Mouse (Mus musculus): ENCODE data around the gene Mvb12a. TPM values are rescaled to one million over a fixed set of nuclear protein-coding genes. Genes with fewer than 3 reads are reported as not detected.

Mvb12a gene
- polyA plus RNA-seq (2015; fragmentation: Nextera tagmentation; extraction: Ambion mirVana) = 56.9 and 61.7 TPM in 2 replicates

DNA sequence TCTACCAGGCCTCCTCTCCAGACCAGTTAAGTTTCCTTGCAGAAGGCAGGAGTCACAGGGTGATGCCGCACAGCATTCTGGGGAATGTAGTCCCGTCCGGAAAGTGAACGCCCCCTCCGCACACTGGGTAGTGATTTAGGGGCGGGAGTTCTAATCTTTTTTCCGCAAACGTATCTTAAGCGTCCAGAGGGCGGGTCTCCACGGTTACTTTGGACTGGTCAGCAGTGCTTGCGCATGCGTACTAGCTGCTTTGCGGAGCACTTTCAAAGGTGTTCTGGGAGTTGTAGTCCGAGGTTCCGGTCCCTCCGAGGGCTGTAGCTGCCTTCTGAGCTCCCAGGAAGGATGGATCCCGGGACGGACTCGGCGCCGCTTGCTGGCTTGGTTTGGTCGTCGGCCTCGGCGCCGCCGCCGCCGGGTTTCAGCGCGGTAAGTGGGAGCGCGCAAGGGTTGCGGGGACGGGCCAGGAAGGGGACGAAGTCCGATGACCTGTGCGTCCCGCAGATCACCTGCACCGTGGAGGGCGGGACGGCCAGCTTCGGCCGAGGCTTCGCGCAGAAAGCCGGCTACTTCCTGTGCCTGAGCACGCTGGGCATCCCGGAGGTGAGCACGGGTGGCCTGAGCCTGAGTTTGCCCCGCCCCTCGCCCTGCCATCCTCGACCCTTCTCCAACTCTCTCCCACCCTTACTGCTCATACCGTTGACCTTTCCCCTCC is at the start of gene Mvb12a:
Mvb12a (plus strand) TSS at position 291 of the 712 bp plus-strand sequence.
- WGBS = under 1% methylated on average over 55 of the region's 55 CpGs
- peaks cover 8% of the 10 kb centered on the region; the same call in 1 of the 2 replicates for H3K27me3 ChIP-seq
- peak within 1 kb of the TSS; percentile 87 for H3K9ac ChIP-seq (replicated peaks)
- H3K4me2 ChIP-seq (replicated peaks) = peak within 1 kb of the TSS; percentile 86
- peaks cover 17% of the 10 kb centered on the region for H3K36me3 ChIP-seq
- ATAC-seq (replicated peaks) = peak; percentile 96
- peak within 1 kb of the TSS; percentile 36; the same call in 1 of the 2 replicates for H3K27ac ChIP-seq (replicated peaks)
- H3K9me3 ChIP-seq = no peaks in the 10 kb centered on the region
- peaks cover 11% of the 10 kb centered on the region for H3K4me1 ChIP-seq
- H3K4me3 ChIP-seq = peak within 1 kb of the TSS; percentile 92

DNA sequence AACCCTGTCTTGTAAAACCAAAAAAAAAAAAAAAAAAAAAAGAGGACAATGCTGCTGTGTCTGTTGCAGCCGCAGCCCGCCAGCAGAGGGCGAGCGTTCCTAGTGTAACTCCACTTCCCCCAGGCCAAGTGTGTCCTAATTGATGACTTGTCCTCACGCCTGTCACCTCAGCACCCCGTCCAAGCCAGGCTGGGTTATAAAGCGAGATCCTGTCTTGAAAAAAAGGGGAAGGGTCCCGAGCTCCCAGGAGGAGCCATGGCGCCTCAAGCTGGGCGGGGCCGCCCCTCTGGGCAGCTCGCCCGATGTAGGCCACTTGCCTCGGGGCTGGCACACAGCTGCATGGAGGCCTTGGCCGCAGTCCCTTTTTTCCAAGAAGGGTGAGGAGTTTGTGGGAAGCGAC is 47.7 kb upstream of the Mvb12a start:
- H3K4me3 ChIP-seq = peak overlapping the region; percentile 13; the same call in 1 of the 2 replicates
- H3K36me3 ChIP-seq = peaks cover 20% of the 10 kb centered on the region
- peak overlapping the region; percentile 34 for H3K4me2 ChIP-seq (replicated peaks)
- H3K4me1 ChIP-seq = peaks cover 11% of the 10 kb centered on the region; the same call in 1 of the 2 replicates
- no peak overlapping the region for H3K27ac ChIP-seq (replicated peaks)
- WGBS = 15% methylated on average over 16 of the region's 16 CpGs
- H3K9ac ChIP-seq (replicated peaks) = no peak overlapping the region; the same call in 1 of the 2 replicates
- no peaks in the 10 kb centered on the region for H3K9me3 ChIP-seq
- peak; percentile 64 for ATAC-seq (replicated peaks)
- H3K27me3 ChIP-seq = no peaks in the 10 kb centered on the region

DNA sequence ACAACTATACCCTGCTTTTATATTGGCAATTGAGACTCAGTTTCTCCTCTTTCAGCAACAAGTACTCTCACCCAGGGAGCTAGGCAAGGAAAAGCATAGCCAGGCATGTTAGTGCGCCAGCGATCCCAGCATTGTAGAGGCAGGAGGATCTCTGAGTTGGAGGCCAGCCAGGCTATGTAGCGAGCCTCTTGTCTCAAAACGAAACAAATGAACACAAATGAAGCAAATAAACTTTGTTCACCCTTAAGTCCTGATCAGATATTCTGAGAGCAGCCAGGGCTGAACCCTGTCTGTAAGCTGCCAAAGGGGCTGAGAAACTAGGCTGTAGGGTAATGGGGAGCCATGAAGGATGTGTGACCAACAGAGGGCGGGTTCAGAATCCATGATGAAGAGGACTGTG is 46.9 kb upstream of the Mvb12a start:
- no peak for ATAC-seq (replicated peaks)
- no peak overlapping the region for H3K27ac ChIP-seq (replicated peaks)
- H3K4me3 ChIP-seq = no peak overlapping the region
- no peak overlapping the region for H3K4me2 ChIP-seq (replicated peaks)
- peaks cover 8% of the 10 kb centered on the region; the same call in 1 of the 2 replicates for H3K4me1 ChIP-seq
- H3K36me3 ChIP-seq = peaks cover 18% of the 10 kb centered on the region
- H3K9ac ChIP-seq (replicated peaks) = no peak overlapping the region
- H3K9me3 ChIP-seq = no peaks in the 10 kb centered on the region
- WGBS = 79% methylated on average over 5 of the region's 5 CpGs
- no peaks in the 10 kb centered on the region for H3K27me3 ChIP-seq

DNA sequence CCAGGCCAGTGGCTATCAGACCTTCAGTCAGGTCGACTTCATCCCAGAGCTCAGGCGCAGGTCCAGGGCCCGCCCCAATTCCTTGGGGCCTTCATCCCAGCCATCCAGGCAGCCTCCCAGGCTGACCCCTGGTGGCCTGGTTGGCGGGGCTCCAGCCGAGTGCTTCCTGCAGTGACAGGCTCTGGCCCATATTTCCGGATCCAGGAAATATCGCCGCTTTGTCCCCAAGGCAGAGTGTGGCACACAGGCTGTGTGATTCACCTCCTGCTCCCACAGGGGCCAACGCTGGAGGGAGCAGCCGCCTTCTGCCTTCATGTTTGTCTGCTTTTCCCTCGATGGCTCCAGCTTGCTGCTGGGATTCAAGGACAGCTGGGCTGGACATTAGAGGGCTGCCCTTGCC is 46.2 kb upstream of the Mvb12a start:
- H3K36me3 ChIP-seq = peaks cover 15% of the 10 kb centered on the region
- H3K4me1 ChIP-seq = peaks cover 8% of the 10 kb centered on the region; the same call in 1 of the 2 replicates
- WGBS = 63% methylated on average over 11 of the region's 11 CpGs
- no peak overlapping the region for H3K4me3 ChIP-seq
- no peak overlapping the region for H3K9ac ChIP-seq (replicated peaks)
- H3K27me3 ChIP-seq = no peaks in the 10 kb centered on the region
- no peaks in the 10 kb centered on the region for H3K9me3 ChIP-seq
- H3K4me2 ChIP-seq (replicated peaks) = no peak overlapping the region
- ATAC-seq (replicated peaks) = no peak
- H3K27ac ChIP-seq (replicated peaks) = no peak overlapping the region

DNA sequence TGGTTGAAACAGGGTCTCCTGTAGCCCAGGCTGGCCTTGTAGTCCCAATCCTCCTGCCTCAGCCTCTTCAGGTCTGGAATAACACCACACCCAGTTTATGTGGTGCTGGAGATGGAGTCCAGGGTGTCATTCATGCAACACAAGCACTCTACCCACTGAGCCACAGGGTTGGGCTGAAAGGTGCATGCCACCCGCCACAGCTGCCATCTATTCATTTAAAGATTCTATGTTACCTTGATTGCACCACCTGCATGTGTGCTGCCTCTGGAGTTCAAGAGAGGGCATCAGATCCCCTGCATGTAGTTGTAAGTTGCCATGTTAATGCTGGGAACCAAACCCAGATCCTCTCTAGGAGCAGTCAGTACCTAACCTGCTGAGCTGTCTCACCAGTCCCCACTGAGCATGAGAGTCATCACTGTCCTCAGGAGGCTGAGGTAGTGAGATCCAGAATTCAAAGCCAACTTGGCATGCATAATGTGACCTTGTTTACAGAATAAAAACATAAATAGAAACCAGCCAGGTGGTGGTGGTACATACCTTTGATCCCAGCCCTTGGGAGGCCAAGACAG is 45.6 kb upstream of the Mvb12a start:
- Histone ChIP-seq H3K27me3 (no peaks in the 10 kb centered on the region), H3K4me2 (replicated peaks) (no peak overlapping the region), H3K9me3 (no peaks in the 10 kb centered on the region), H3K27ac (replicated peaks) (no peak overlapping the region), H3K4me1 (peaks cover 8% of the 10 kb centered on the region; the same call in 1 of the 2 replicates), H3K4me3 (no peak overlapping the region), H3K36me3 (peaks cover 10% of the 10 kb centered on the region), H3K9ac (replicated peaks) (no peak overlapping the region)
- ATAC-seq (replicated peaks) = no peak
- 84% methylated on average over 1 of the region's 1 CpGs for WGBS

DNA sequence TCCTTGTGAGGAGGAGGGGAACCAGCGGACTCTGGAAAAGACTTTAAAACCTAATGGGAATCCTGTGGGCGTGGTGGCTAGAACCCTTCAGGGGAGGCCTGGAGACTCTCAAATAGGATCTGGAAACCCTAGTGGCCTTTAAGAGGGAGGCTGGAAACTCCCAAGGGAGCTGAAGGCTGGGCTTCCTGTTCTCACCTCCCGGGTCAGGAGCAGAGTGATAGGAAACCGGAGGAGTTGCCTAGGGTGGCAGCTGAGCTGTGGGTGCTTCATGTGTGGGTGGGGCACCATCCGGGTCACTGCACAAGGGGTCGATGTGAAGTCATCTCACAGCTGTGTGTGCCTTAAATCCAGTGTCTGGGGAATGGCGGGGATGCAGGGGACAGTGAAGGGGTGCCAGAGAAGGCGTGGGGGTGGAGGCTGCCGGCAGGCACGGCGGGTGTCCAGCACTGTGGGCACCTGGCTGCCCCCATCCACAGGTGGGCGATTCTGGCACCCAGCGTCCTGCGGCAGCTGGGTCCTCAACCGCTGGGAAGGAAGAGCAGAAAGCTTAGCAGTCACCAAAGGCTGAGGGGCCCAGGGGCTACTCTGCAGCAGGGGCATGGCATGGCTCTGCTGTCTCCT is 44.7 kb upstream of the Mvb12a start:
- Histone ChIP-seq H3K36me3 (0 out of 2 replicates have a peak, but pooled peaks cover 3% of the 10 kb centered on the region), H3K4me2 (replicated peaks) (no peak overlapping the region), H3K9ac (replicated peaks) (no peak overlapping the region)

DNA sequence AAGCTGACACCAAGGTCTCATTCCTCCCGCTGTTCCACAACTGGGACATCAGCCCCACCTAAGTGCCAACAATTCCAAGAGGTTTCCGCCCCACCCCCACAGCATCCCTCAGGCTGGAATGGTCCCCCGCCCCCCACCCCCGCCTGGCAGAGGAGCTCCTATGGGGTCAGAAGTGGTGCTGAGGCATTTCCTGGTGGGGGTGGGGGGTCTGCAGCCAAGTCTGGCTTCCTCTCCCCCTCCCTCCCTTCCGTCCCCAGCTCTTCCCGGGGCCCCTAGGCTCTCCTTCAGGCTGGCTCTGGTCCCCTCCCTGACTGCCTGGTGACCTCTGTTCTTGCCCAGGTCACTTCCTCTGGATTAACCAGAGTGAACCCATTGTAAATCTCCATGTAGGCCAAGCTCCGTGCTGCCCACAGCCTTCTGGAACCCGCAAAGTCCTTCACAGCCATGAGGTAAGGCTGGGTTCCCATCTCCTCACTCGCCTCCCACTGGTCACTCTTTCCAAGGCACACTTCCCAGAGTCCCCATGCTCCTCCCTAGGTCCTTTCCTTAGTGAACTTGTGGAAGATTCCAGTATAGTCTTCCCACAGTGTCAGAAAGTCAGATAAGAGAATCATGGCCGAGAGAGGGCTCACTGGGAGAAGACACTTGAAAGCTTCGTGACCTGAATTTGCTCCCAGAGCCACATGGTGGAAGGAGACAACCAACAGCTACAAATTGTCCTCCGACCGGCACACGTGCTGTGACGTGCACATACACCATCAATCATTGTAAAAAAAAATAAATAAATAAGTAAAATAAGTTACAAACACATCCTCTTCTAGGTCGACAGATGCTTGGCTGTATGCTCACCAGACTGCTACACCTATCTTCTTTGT is 43.7 kb upstream of the Mvb12a start:
- no peaks in the 10 kb centered on the region for H3K9me3 ChIP-seq
- H3K4me2 ChIP-seq (replicated peaks) = no peak overlapping the region
- H3K27me3 ChIP-seq = no peaks in the 10 kb centered on the region
- ATAC-seq (replicated peaks) = no peak
- no peak overlapping the region for H3K9ac ChIP-seq (replicated peaks)
- no peak overlapping the region for H3K4me3 ChIP-seq
- 0 out of 2 replicates have a peak, but pooled peaks cover 2% of the 10 kb centered on the region for H3K36me3 ChIP-seq
- H3K4me1 ChIP-seq = peaks cover 8% of the 10 kb centered on the region; the same call in 1 of the 2 replicates
- no peak overlapping the region for H3K27ac ChIP-seq (replicated peaks)
- WGBS = 50% methylated on average over 16 of the region's 16 CpGs

More for the DNA sequence above, 44.7 kb upstream of the Mvb12a start:
- Histone ChIP-seq H3K27me3 (no peaks in the 10 kb centered on the region), H3K9me3 (no peaks in the 10 kb centered on the region), H3K4me1 (peaks cover 8% of the 10 kb centered on the region; the same call in 1 of the 2 replicates), H3K4me3 (no peak overlapping the region), H3K27ac (replicated peaks) (no peak overlapping the region)
- ATAC-seq (replicated peaks) = no peak
- WGBS = 30% methylated on average over 15 of the region's 15 CpGs

DNA sequence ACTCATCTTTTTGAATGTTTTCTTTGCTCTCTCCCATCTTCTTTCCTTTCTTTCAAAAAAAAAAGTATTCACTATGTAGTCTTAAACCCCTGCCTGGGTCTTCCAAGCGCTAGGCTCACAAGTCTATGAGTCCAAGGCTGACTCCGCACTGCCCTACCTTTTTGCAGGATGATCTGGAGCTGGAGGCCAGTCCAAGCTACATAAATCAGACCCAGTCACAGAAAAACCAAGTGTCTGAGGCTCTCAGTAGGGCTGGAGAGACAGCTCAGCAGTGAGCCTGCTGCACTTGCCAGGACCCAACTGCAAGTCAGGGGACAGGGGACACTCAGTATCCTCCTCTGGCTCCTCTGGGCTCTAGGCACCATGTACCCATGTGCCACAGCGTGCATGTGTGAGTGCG is 38.4 kb upstream of the Mvb12a start:
- 91% methylated on average over 4 of the region's 4 CpGs for WGBS
- H3K9me3 ChIP-seq = no peaks in the 10 kb centered on the region
- no peak overlapping the region for H3K4me3 ChIP-seq
- ATAC-seq (replicated peaks) = no peak
- H3K27me3 ChIP-seq = peaks cover 34% of the 10 kb centered on the region
- no peak overlapping the region for H3K4me2 ChIP-seq (replicated peaks)
- H3K36me3 ChIP-seq = no peaks in the 10 kb centered on the region
- peaks cover 12% of the 10 kb centered on the region for H3K4me1 ChIP-seq
- H3K27ac ChIP-seq (replicated peaks) = no peak overlapping the region
- H3K9ac ChIP-seq (replicated peaks) = no peak overlapping the region

DNA sequence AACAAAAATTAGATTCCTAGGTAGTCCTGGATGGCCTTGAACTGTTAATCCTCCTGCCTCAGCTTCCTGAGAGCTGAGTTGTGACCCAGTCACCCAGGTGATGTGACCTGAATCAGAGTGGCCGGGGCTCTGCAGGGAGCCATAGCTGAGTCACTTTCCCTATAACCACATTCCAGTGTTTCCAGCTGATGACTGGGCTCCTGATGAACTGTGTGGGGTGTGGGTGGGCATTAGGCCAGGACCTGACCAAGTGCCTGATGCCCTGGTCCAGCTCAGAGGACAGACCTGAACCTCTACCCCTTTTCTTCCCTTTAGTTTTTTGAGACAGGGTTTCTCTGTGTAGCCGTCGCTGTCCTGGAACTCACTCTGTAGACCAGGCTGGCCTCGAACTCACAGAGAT is 37.4 kb upstream of the Mvb12a start:
- no peaks in the 10 kb centered on the region for H3K36me3 ChIP-seq
- H3K9ac ChIP-seq (replicated peaks) = no peak overlapping the region
- H3K4me3 ChIP-seq = no peak overlapping the region
- WGBS = 93% methylated on average over 4 of the region's 4 CpGs
- H3K9me3 ChIP-seq = no peaks in the 10 kb centered on the region
- peaks cover 42% of the 10 kb centered on the region for H3K27me3 ChIP-seq
- no peak for ATAC-seq (replicated peaks)
- H3K4me1 ChIP-seq = peaks cover 12% of the 10 kb centered on the region
- H3K27ac ChIP-seq (replicated peaks) = no peak overlapping the region
- no peak overlapping the region for H3K4me2 ChIP-seq (replicated peaks)

DNA sequence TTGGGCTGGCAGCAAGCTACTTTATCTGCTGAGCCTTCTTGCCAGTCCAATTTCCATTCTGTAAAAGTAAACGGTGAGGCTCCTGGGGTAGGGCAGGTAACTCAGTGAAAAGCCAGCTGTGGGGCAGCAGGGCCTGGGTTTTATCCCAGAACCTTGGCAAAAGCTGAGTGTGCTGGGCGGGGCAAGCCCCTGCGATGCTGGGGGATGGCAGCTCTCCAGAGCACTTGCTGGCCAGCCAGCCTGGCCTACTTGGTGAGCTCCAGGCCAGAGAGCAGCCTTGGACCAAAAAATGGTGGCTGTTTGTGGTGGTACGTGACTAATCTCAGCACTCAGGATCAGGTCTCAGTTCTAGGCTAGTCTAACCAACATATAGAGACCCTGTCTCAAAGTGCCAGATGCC is 36.7 kb upstream of the Mvb12a start:
- 83% methylated on average over 4 of the region's 4 CpGs for WGBS
- peaks cover 44% of the 10 kb centered on the region for H3K27me3 ChIP-seq

DNA sequence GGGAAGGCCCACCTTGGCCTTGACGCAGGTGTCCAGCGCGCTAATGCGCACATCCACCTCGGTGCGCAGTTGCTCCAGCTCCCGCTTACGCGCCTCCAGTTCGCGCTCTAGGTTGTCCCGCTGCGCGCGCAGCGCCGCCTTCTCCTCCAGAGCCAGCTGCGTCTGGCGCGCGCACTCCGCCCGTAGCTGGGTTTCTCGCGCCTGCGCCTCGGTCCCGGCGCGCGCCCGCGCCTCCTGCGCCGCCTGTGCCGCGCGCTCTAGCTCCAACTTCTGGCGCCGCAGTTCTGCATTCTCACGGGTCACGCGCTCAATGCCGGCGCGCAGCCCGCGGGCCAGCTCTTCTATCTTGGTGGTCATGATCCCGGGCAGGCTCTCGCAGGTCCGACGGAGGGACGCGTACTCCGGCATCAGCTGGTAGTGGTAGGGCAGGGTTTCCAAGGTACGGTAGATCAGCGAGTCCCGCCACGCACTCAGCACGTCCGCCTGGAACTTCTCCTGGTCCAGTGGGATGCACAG is 35.1 kb upstream of the Mvb12a start:
- Histone ChIP-seq H3K4me3 (peak overlapping the region; percentile 44), H3K9me3 (no peaks in the 10 kb centered on the region), H3K4me1 (peaks cover 12% of the 10 kb centered on the region), H3K36me3 (no peaks in the 10 kb centered on the region), H3K27ac (replicated peaks) (no peak overlapping the region), H3K9ac (replicated peaks) (peak overlapping the region; percentile 47), H3K27me3 (peaks cover 49% of the 10 kb centered on the region), H3K4me2 (replicated peaks) (peak overlapping the region; percentile 72)
- peak; percentile 76 for ATAC-seq (replicated peaks)
- under 1% methylated on average over 61 of the region's 61 CpGs for WGBS

More for the DNA sequence above, 36.7 kb upstream of the Mvb12a start:
- Histone ChIP-seq H3K27ac (replicated peaks) (no peak overlapping the region), H3K4me3 (no peak overlapping the region), H3K36me3 (no peaks in the 10 kb centered on the region), H3K9ac (replicated peaks) (no peak overlapping the region), H3K4me2 (replicated peaks) (no peak overlapping the region), H3K9me3 (no peaks in the 10 kb centered on the region), H3K4me1 (peaks cover 12% of the 10 kb centered on the region)
- no peak for ATAC-seq (replicated peaks)

Measured in forebrain, embryonic 15.5 days (tissue).